Mouse (Mus musculus) CH12.LX (cell line): ENCODE measurements around the gene Rims3. TPM values are rescaled to one million over a fixed set of nuclear protein-coding genes. Genes with fewer than 3 reads are reported as not detected.

Experiments used
- DNase-seq: peaks from one replicate; pipeline ENCODE4 v3.0.0-alpha.2; 2013; ENCODE audit errors: extremely low read depth
- H3K27ac ChIP-seq: 2 replicates; pipeline ENCODE4 v1.5.1; 2012; ENCODE audit warnings: low read depth, mild to moderate bottlenecking, control low read depth, moderate library complexity; ENCODE audit not compliant: insufficient read depth
- H3K27me3 ChIP-seq: replicated peaks from 2 replicates; pipeline ENCODE3; 2012; ENCODE audit warnings: inconsistent platforms
- H3K36me3 ChIP-seq, 2 experiments: replicated peaks in 1 of 2; 2 replicates each; pipeline versions ENCODE3 to v1.6.1; 2012; ENCODE audit warnings: inconsistent platforms in 1 of 2, low read length in 1 of 2, mild to moderate bottlenecking in 1 of 2, mixed read lengths in 1 of 2, moderate library complexity in 1 of 2; ENCODE audit not compliant: control insufficient read depth in 1 of 2, insufficient read depth in 1 of 2
- H3K4me1 ChIP-seq, 2 experiments: 2 replicates each; pipeline ENCODE4 v1.6.1; 2012; ENCODE audit warnings: inconsistent platforms in 1 of 2, moderate library complexity in 1 of 2; ENCODE audit not compliant: insufficient read depth in 2 of 2, control insufficient read depth in 1 of 2
- H3K4me2 ChIP-seq: 2 replicates; pipeline ENCODE4 v1.6.1; 2012; ENCODE audit warnings: low read depth, mild to moderate bottlenecking, control low read depth; ENCODE audit not compliant: poor library complexity, insufficient read depth, severe bottlenecking
- H3K4me3 ChIP-seq, 3 experiments: fragments of 150-350 bp in 1 of 3; sonication (generic) in 1 of 3; replicated peaks in 1 of 3; 2 replicates each; pipeline versions ENCODE3 to v1.5.1; 2011 to 2012; ENCODE audit warnings: low read depth in 2 of 3, low read length in 2 of 3, mild to moderate bottlenecking in 2 of 3, moderate library complexity in 2 of 3, control low read depth in 1 of 3, improper control_type of control experiment in 1 of 3, inconsistent platforms in 1 of 3, mixed read lengths in 1 of 3; ENCODE audit not compliant: poor library complexity in 1 of 3
- H3K79me2 ChIP-seq: replicated peaks from 2 replicates; pipeline ENCODE4 v1.6.1; 2012; ENCODE audit warnings: mild to moderate bottlenecking, moderate library complexity; ENCODE audit not compliant: control insufficient read depth, poor library complexity, insufficient read depth, severe bottlenecking; ENCODE audit errors: extremely low read depth
- H3K9ac ChIP-seq: 2 replicates; pipeline ENCODE4 v1.6.1; 2012; ENCODE audit warnings: low read depth, mild to moderate bottlenecking, control low read depth, moderate library complexity; ENCODE audit not compliant: insufficient read depth
- H3K9me3 ChIP-seq: replicated peaks from 2 replicates; pipeline ENCODE3; 2012; ENCODE audit warnings: low read length, inconsistent platforms, mixed read lengths
- CHD1 ChIP-seq: IDR thresholded peaks from 2 replicates; pipeline ENCODE4 v1.6.1; 2012; ENCODE audit warnings: low read depth, low read length, improper control_type of control experiment, inconsistent platforms
- CHD2 ChIP-seq: IDR thresholded peaks from 2 replicates; pipeline ENCODE4 v1.6.1; 2011; ENCODE audit warnings: low read length, improper control_type of control experiment
- EP300 ChIP-seq: IDR thresholded peaks from 2 replicates; pipeline ENCODE4 v1.6.1; 2011; ENCODE audit warnings: low read length, improper control_type of control experiment
- ETS1 ChIP-seq: conservative IDR thresholded peaks from 2 replicates; pipeline ENCODE4 v1.6.1; 2012; ENCODE audit warnings: low read depth, mild to moderate bottlenecking, inconsistent platforms, low read length, improper control_type of control experiment, moderate library complexity
- HCFC1 ChIP-seq: IDR thresholded peaks from 2 replicates; pipeline ENCODE4 v1.6.1; 2012; ENCODE audit warnings: low read depth, mild to moderate bottlenecking, inconsistent platforms, low read length, improper control_type of control experiment
- IRF4 ChIP-seq: IDR thresholded peaks from 2 replicates; pipeline ENCODE4 v1.6.1; 2014; ENCODE audit warnings: low read depth, mild to moderate bottlenecking, inconsistent platforms, low read length, improper control_type of control experiment
- JUN ChIP-seq: IDR thresholded peaks from 2 replicates; pipeline ENCODE4 v1.6.1; 2011; ENCODE audit warnings: low read depth, mild to moderate bottlenecking, low read length, improper control_type of control experiment, moderate library complexity; ENCODE audit not compliant: insufficient read depth
- JUND ChIP-seq: conservative IDR thresholded peaks from 2 replicates; pipeline ENCODE4 v1.6.1; 2011; ENCODE audit warnings: low read depth, low read length, improper control_type of control experiment
- KAT2A ChIP-seq: IDR thresholded peaks from 2 replicates; pipeline ENCODE4 v1.6.1; 2012; ENCODE audit warnings: low read length, improper control_type of control experiment, inconsistent platforms; ENCODE audit not compliant: insufficient replicate concordance
- MAX ChIP-seq: IDR thresholded peaks from 2 replicates; pipeline ENCODE4 v1.6.1; 2011; ENCODE audit warnings: low read length, improper control_type of control experiment
- MEF2A ChIP-seq: IDR thresholded peaks from 2 replicates; pipeline ENCODE4 v1.6.1; 2014; ENCODE audit warnings: low read depth, mild to moderate bottlenecking, inconsistent platforms, low read length, improper control_type of control experiment, borderline replicate concordance
- RAD21 ChIP-seq: IDR thresholded peaks from 2 replicates; pipeline ENCODE4 v1.6.1; 2011; ENCODE audit warnings: low read depth, mild to moderate bottlenecking, low read length, improper control_type of control experiment, moderate library complexity
- SIN3A ChIP-seq: IDR thresholded peaks from 2 replicates; pipeline ENCODE4 v1.6.1; 2012; ENCODE audit warnings: low read length, improper control_type of control experiment, inconsistent platforms
- SMC3 ChIP-seq: IDR thresholded peaks from 2 replicates; pipeline ENCODE4 v1.6.1; 2011; ENCODE audit warnings: low read depth, low read length, improper control_type of control experiment
- TBP ChIP-seq: conservative IDR thresholded peaks from 2 replicates; pipeline ENCODE4 v1.6.1; 2011; ENCODE audit warnings: low read depth, low read length, improper control_type of control experiment
- UBTF ChIP-seq: IDR thresholded peaks from 2 replicates; pipeline ENCODE4 v1.6.1; 2012; ENCODE audit warnings: low read depth, mild to moderate bottlenecking, inconsistent platforms, low read length, improper control_type of control experiment, moderate library complexity
- ZKSCAN1 ChIP-seq: IDR thresholded peaks from 2 replicates; pipeline ENCODE4 v1.6.1; 2012; ENCODE audit warnings: low read depth, inconsistent platforms, low read length, improper control_type of control experiment, borderline replicate concordance
- dilution Hi-C: fragments of 300-500 bp; cut with MboI; formaldehyde crosslinking; loops from 2 replicates; pipeline ENCODE4 v1.14.3; 2020; ENCODE audit warnings: low sequenced_read_pairs; ENCODE audit not compliant: extremely low pct_unique_long_range_greater_than_20kb, extremely low pct_ligation_motif_present
- in situ Hi-C: fragments of 300-500 bp; cut with MboI; formaldehyde crosslinking; loops from 3 replicates; pipeline ENCODE4 v1.14.3; 2019; ENCODE audit warnings: low sequenced_read_pairs, low pct_ligation_motif_present, low pct_unique_long_range_greater_than_20kb, mixed read lengths
- polyA plus RNA-seq: library from polyadenylated mRNA; unstranded; fragments of >175 nt; gene quantifications from 2 replicates; pipeline ENCODE4 v1.2.1, GENCODE M21; 2012; ENCODE audit warnings: low read depth; ENCODE audit not compliant: insufficient read length
- total RNA-seq, 2 experiments: library from RNA; depleted of rRNA; stranded (reverse); fragments of 300-350 nt in 1 of 2; fragments of >200 nt in 1 of 2; gene quantifications; 2 replicates each; pipeline ENCODE4 v1.2.3; 2012 to 2014

The Rims3 gene
- total and polyA plus RNA-seq, 3 experiments = 0.05 to 0.17 (median 0.13) TPM

GRCm38 (mm10) chr4:120819871-120820270, 34.7 kb upstream of the Rims3 start:
- peak overlapping the region; percentile 55 for H3K4me2 ChIP-seq

GRCm38 (mm10) chr4:120822191-120822911, 32.3 kb upstream of the Rims3 start:
- no peak for DNase-seq
- no peak for TF ChIP-seq MEF2A
- no peak for TF ChIP-seq ETS1
- TF ChIP-seq MAX = no peak
- no peak for TF ChIP-seq ZKSCAN1
- TF ChIP-seq SMC3 = no peak
- no peak for TF ChIP-seq UBTF
- TF ChIP-seq CHD2 = no peak
- no peak for TF ChIP-seq TBP
- TF ChIP-seq KAT2A = no peak
- no peak for TF ChIP-seq CHD1
- TF ChIP-seq SIN3A = no peak
- TF ChIP-seq, all 38 proteins: peak for 0
- Histone ChIP-seq H3K79me2 (peaks cover 67% of the 10 kb centered on the region), H3K4me3 (no peak overlapping the region), H3K9ac (no peak overlapping the region), H3K4me1 (peaks cover 14 to 74% of the 10 kb centered on the region in 2 experiments), H3K27ac (no peak overlapping the region), H3K9me3 (no peaks in the 10 kb centered on the region), H3K4me2 (no peak overlapping the region), H3K27me3 (no peaks in the 10 kb centered on the region), H3K36me3 (peaks cover 0 to 3% of the 10 kb centered on the region in 2 experiments)
- dilution Hi-C loops (no loop called here), in situ Hi-C loops (no loop called here)

More at GRCm38 (mm10) chr4:120819871-120820270, 34.7 kb upstream of the Rims3 start:
- H3K36me3 ChIP-seq = peaks cover 0 to 3% of the 10 kb centered on the region in 2 experiments
- H3K4me3 ChIP-seq = no peak overlapping the region
- in situ Hi-C loops (no loop called here), dilution Hi-C loops (no loop called here)
- TF ChIP-seq JUND (peak; percentile 43; the same call in 1 of the 2 replicates), RAD21 (no peak), JUN (peak; percentile 20; the same call in 1 of the 2 replicates), HCFC1 (no peak), IRF4 (peak; percentile 39; the same call in 1 of the 2 replicates), EP300 (peak; percentile 21; the same call in 1 of the 2 replicates)
- peak overlapping the region; percentile 53 for H3K27ac ChIP-seq
- no peaks in the 10 kb centered on the region for H3K27me3 ChIP-seq
- H3K4me1 ChIP-seq = peaks cover 14 to 83% of the 10 kb centered on the region in 2 experiments
- no peak overlapping the region for H3K9ac ChIP-seq
- DNase-seq = peak; percentile 56
- no peaks in the 10 kb centered on the region for H3K9me3 ChIP-seq
- peaks cover 84% of the 10 kb centered on the region for H3K79me2 ChIP-seq
